Mouse (Mus musculus): ENCODE measurements around the gene Spaca4.

DNA sequence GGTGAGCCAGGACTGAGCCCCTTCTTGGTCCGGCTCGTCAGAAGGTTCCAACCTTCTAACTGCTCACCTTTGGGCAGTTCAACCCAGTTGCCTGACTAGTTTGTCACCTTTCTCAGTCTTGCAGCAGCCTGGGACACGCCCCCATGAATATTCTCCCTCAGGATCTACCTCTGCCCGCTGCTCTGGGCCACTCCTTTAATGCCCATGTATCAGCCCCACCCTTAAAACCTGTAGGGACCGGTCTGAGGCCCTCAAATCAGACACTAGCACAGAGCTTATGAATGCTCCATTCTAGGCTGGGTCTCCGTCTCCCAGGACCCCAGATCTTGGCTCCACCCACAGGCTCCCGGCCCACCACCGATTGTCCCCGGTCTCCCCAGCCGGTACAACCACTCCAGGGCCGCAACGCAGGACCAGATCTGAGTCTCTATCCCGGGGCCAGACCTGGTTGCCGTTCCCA, 11.0 kb downstream of the Spaca4 start:
- TF ChIP-seq CTCF (IDR thresholded peaks at IDR 0.05 in 2 of 3, conservative IDR thresholded peaks at IDR 0.05 in 1 of 3; ENCODE audit: control insufficient read depth in 1 of 3, insufficient read depth in 1 of 3, low read depth in 2 of 3, low read length in 3 of 3, poor library complexity in 1 of 3, severe bottlenecking in 1 of 3) = no peak
- no peak for TF ChIP-seq TAL1 (IDR thresholded peaks at IDR 0.05; ENCODE audit: low read length)
- no peak for TF ChIP-seq HCFC1 (IDR thresholded peaks at IDR 0.05; ENCODE audit: low read depth, low read length)
- no peak for TF ChIP-seq POLR2A (IDR thresholded peaks at IDR 0.05; ENCODE audit: control insufficient read depth in 1 of 2, insufficient read depth in 1 of 2, low read depth in 1 of 2, low read length in 2 of 2, poor library complexity in 1 of 2)
- TF ChIP-seq CHD2 (IDR thresholded peaks at IDR 0.05; ENCODE audit: low read length) = no peak
- TF ChIP-seq RCOR1 (IDR thresholded peaks at IDR 0.05; ENCODE audit: low read depth, low read length) = no peak
- TF ChIP-seq MXI1 (IDR thresholded peaks at IDR 0.05; ENCODE audit: low read depth, low read length) = no peak
- TF ChIP-seq GATA1 (IDR thresholded peaks at IDR 0.05; ENCODE audit: low read depth, low read length) = no peak
- no peak for TF ChIP-seq E2F4 (IDR thresholded peaks at IDR 0.05; ENCODE audit: borderline replicate concordance, low read depth, low read length)

Data from MEL (cell line).